Mouse (Mus musculus): ENCODE data around the gene Fam204a. TPM values are rescaled to one million over a fixed set of nuclear protein-coding genes. Genes with fewer than 3 reads are reported as not detected.

Fam204a gene
- total RNA-seq, 2 experiments from 2014 or later = 41.3 to 45.3 TPM

DNA sequence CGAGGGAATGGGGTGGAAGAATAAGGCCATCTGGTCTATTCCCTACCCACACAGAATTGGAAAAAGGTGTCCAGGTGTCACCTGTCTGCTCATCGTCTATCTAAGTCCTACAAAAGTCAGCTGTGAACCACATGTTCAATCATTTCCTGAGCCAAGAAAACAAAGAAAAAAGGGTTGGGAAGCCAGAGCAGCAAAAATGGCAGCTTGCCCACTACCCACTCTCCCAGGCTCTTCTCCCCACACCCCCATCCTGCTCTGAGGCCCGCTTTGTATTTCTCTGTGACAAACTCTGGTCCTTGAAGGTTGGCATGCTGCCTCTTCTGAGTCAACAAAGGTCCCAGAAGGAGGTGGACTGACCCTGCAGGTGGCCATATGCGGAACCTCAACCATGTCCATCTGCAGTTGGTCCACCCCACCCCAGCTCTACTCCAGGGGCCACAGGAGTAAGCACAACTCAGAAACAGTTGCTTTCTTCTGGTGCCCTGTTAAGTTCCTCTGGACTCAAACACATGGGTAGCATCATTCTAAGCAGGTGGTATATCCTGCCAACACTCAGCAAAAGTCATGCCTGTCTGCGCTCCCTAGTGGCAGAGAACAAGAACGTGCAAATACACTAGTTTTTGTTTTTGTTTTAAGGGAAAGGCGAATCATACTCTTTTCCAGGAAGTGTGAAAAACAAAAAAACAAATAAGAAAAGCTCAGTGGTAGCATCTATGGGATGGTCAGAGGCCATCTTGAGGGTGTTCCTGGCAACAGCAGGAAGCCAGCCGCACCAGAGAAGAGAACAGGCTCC, 47.5 kb downstream of the Fam204a start:
- DNase-seq (ENCODE audit: low spot score in 2 of 2) = no peak

DNA sequence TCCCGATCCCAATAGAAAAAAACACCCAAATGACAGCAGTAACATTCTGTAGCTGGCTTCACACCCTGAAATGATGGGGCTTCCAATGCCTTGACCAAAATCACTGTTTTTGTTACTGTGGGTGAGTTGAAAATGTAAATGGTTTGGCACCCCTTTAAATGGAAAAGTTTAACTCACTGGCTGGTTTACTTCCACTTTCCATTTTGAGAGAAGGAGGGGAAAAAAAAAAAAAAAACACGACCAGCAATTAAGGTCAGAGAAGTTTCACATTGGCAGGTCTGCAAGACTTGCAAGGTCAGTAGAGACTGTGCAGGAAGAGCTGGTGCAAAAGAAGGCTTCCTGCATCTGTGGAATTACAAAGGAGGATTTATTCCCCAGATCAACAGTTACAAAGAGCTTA, 61.1 kb downstream of the Fam204a start:
- no peak for DNase-seq (ENCODE audit: low spot score in 2 of 2)

DNA sequence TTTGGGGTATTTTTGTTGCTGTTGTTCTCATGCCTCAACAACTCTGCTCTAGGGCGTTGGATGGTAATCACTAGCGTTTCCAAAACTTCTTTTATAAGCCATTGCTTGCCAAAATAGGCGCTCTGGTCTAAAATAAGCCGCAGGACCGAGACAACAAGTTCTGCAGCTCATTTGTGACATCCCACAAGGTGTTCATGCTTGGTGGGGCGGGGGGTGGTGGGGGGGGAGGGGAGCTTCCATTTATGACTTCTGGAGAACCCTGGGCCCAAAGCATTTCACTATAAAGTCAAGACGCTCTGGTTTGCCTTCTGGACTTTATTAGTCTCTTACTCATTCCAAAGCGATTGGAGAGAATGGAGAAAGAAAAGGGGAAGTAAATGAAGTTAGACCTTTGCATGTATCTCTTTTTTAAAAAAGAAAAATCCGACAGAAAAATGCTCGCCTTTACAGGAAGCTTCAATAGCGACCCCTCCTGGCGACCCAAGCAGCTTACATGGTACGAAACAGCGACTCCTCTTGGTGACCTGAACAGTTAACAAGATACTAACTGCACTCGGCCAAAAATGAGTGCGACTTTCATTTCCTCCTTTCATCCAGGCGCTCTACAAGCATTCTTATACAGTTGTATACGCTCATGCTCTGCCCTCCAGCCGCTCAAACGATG, 65.8 kb downstream of the Fam204a start:
- peak in 1 of 2 experiments; percentile 29 for DNase-seq (ENCODE audit: low spot score in 2 of 2)

DNA sequence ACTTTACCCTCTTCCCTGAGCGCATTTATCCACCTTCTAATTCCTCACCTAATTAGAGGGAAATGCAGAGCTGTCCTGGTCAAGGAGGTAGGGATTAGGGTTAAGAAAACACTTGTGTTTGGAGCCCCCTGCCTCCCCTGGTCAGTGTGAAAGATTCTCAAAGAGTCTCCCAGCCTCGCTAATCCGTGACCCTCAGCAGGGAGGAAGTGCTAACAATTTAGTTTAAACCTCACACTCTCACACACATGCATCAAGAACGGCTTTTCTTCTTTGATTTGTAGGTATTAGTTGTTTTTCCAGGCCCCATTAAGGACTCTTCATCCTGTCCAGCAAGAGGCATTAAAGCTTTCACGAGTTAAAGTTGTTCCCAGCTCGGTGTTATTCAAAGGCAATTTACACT, 66.7 kb downstream of the Fam204a start:
- DNase-seq (ENCODE audit: low spot score in 2 of 2) = no peak

GRCm38 (mm10) chr19:60155266-60155665, 71.2 kb downstream of the Fam204a start:
- DNase-seq (ENCODE audit: low spot score in 2 of 2) = no peak

- no peak for DNase-seq (ENCODE audit: low spot score in 2 of 2)
These were observed 73.4 kb downstream of the Fam204a start for GRCm38 (mm10) chr19:60153096-60153495.

- DNase-seq (ENCODE audit: low spot score in 2 of 2) = no peak
These were observed 76.4 kb downstream of the Fam204a start for GRCm38 (mm10) chr19:60150056-60150455.

- no peak for DNase-seq (ENCODE audit: low spot score in 2 of 2)
These were observed 77.2 kb downstream of the Fam204a start for GRCm38 (mm10) chr19:60149078-60149960.

Other genes starting within 250 kb of the Fam204a start
- 1 to 10 TPM; 3.6 to 6.9 TPM for gene Prlhr, start 241.6 kb upstream of the Fam204a start, total RNA-seq (2021)